Mouse (Mus musculus) layer of hippocampus, adult 8-10 months (tissue): ENCODE data around the gene Stx19. TPM values are rescaled to one million over a fixed set of nuclear protein-coding genes. Genes with fewer than 3 reads are reported as not detected.

Experiments used
- DNase-seq, 2 experiments: peaks; one replicate each; pipeline ENCODE4 v3.0.0; 2022; ENCODE audit warnings: low spot score in 2 of 2
- microRNA-seq, 2 experiments: library from miRNA; unstranded; fragments of <30 nt; microRNA quantifications; one replicate each; pipeline ENCODE4 v1.2.0; 2022
- total RNA-seq, 4 experiments: library from RNA; stranded (reverse); gene quantifications; 2 replicates each; pipeline ENCODE4 v1.2.4; 2022

Gene Stx19
- total RNA-seq, 4 experiments from 2014 or later, result not detected

- DNase-seq, result peak; percentile 92 to 96
Measured at GRCm38 (mm10) chr16:62846498-62847312, 32.2 kb downstream of the Stx19 start, which contains the start of gene Arl13b. Arl13b (minus strand) TSS chr16:62847040.

GRCm38 (mm10) chr16:62852464-62853252 is 38.2 kb downstream of the Stx19 start:
- no peak for DNase-seq

DNA sequence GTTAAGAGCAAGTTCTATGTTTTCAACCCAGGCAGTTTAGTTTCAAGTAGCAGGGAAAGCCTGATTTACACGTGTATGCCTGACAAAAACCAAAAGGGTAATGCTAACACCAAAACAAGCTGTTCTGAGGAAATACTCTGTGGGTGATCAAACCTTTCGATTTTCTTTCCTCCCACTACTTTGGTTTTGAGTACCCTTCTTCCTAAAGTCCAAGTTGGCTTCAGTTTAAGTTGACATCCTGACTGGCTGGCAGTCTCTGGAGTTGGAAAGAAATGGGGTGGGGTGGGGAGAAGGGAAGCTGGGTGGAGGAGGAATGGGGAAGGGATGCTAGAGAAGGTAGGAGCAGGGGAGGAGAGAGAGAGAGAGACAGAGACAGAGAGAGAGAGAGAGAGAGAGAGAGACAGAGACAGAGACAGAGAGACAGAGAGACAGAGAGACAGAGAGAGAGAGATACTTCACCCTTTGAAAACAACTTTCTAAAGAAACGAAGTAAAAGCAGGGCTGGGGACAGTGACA is 39.2 kb downstream of the Stx19 start:
- DNase-seq, result no peak

GRCm38 (mm10) chr16:62854191-62855068 is 40.0 kb downstream of the Stx19 start, which contains the start of gene Pros1:
Pros1 (plus strand) TSS chr16:62854307.
- DNase-seq, result peak in 1 of 2 experiments; percentile 18

DNA sequence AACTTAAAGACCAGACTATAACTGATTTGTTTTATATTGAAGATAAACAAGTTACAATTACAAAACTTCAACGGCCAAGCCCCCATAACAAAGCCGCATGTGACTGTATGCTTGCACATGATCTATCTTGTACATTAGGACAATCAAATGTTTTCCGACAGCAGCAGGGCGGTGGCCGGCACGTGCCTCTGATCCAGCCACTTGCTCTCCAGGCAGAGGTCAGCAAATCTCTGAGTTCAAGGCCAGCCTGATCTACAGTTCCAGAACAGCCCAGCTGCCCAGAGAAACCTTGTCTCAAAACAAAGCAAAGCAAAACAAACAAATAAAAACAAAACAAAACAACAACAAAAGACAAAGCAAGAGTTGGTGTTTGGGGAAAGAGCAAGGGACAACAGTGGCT is 40.9 kb downstream of the Stx19 start:
- DNase-seq, result no peak

DNA sequence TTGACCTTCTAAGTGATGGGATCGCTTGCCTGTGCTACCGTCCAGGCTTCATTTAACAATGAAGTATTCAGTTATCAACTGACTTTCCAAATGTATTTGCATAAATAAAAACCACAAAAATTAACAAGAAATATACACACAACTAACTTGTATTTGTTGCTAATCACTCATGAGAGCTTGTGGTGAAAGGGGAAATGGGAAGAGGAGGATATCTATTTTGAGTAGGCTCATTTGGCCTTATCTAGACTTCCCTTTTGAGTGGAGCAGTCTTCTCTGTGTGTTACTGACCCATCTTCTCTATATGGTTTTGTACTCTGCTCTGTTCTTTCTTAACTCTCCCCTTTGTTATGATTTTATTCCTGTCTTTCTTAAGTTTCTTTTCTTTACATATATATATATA is 41.8 kb downstream of the Stx19 start:
- DNase-seq, result no peak

GRCm38 (mm10) chr16:62857498-62857897 is 43.0 kb downstream of the Stx19 start:
- no peak for DNase-seq

DNA sequence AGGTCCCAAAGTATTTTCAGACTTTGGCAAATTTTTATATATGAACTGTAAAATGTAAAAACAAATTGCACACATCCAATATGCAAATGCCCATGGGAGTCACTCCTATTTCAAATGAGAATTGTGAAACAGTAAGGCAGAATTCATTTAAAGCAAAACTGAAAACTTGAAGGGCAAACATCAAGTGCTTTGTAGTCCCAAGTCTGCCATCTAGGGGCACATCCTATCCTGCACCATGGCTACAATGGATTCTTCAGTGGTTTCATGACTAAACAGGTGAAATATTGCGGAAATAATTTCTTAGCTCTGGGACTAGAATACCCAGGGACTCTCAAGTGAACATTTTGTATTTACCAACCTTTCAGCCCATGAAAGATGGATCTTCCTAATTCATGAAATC is 43.5 kb downstream of the Stx19 start:
- no peak for DNase-seq

GRCm38 (mm10) chr16:62860140-62860539 is 45.7 kb downstream of the Stx19 start:
- no peak for DNase-seq

- DNase-seq, result no peak
Measured at GRCm38 (mm10) chr16:62861455-62861854, 47.0 kb downstream of the Stx19 start.

- DNase-seq, result no peak
Measured at GRCm38 (mm10) chr16:62872688-62873117, 58.2 kb downstream of the Stx19 start.

DNA sequence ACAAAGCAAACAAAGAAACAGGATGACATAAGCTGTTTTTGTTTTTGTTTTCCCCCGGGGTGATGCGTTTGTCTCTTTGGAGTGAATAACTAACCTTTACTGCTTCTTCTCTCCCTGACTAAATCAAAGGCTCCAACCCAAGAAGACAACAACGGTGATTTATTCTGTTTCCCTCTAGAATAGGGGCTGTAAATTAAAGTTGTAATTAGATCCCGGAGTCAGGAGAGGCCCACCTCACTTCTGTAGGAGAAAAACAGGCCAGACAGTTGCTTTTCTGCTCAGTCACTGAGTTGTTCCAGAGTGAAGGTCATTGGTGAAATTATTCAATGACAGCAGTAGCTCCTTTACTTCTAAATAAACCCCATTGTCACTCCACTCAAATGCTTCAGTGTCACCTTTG is 58.7 kb downstream of the Stx19 start:
- DNase-seq, result no peak

Small RNAs within 50 kb of the gene (microRNA-seq; reads per million reads assigned to microRNA genes)
- gene Gm25986, result 0 reads per million in 2 experiments

Other genes with a start within 250 kb of the Stx19 start
- 10 to 100 TPM in 2 of 4 experiments, 1 to 10 TPM in 2; 7.3 to 14.1 (median 10.6) TPM for gene Nsun3, start 27.9 kb upstream of the Stx19 start, total RNA-seq
- 10 to 100 TPM; 11.7 to 16.1 (median 13.8) TPM for gene Arl13b, start 32.4 kb downstream of the Stx19 start, total RNA-seq
- gene Pros1, start 39.6 kb downstream of the Stx19 start, total RNA-seq, result 10 to 100 TPM; 10.4 to 28.1 (median 17.7) TPM